Mouse (Mus musculus) hindbrain, embryonic 14.5 days (tissue): ENCODE results near the gene Haus3. TPM values are rescaled to one million over a fixed set of nuclear protein-coding genes. Genes with fewer than 3 reads are reported as not detected.

Experiments
- ATAC-seq: fragments of 200-750 bp; cut with Nextera tagmentation; 2 replicates; pipeline ENCODE4 v1.8.0; 2017; ENCODE audit warnings: moderate number of reproducible peaks, mild to moderate bottlenecking, moderate TSS enrichment, moderate library complexity; ENCODE audit not compliant: low FRiP score
- DNase-seq: peaks from one replicate; pipeline ENCODE4 v3.0.0-alpha.2; 2015; ENCODE audit warnings: low spot score
- H3K27ac ChIP-seq: fragments of 300-500 bp; sonication (generic); 2 replicates; pipeline ENCODE4 v1.5.1; 2014; ENCODE audit warnings: mild to moderate bottlenecking, moderate library complexity
- H3K27me3 ChIP-seq: fragments of 300-500 bp; sonication (generic); 2 replicates; pipeline ENCODE4 v1.6.1; 2014; ENCODE audit warnings: mild to moderate bottlenecking, low read length, mixed read lengths; ENCODE audit not compliant: control insufficient read depth, insufficient read depth
- H3K36me3 ChIP-seq: fragments of 300-500 bp; sonication (generic); replicated peaks from 2 replicates; pipeline ENCODE4 v1.6.1; 2014; ENCODE audit not compliant: control insufficient read depth, insufficient read depth
- H3K4me1 ChIP-seq: fragments of 300-500 bp; sonication (generic); replicated peaks from 2 replicates; pipeline ENCODE4 v1.6.1; 2014; ENCODE audit warnings: antibody characterized with exemption, low read length, mixed read lengths; ENCODE audit not compliant: control insufficient read depth, insufficient read depth
- H3K4me2 ChIP-seq: fragments of 300-500 bp; sonication (generic); replicated peaks from 2 replicates; pipeline ENCODE4 v1.6.1; 2014; ENCODE audit warnings: mild to moderate bottlenecking, moderate library complexity
- H3K4me3 ChIP-seq: fragments of 300-500 bp; sonication (generic); replicated peaks from 2 replicates; pipeline ENCODE4 v1.5.1; 2014; ENCODE audit warnings: mild to moderate bottlenecking, low read length
- H3K9ac ChIP-seq: fragments of 300-500 bp; sonication (generic); 2 replicates; pipeline ENCODE4 v1.6.1; 2014
- H3K9me3 ChIP-seq: fragments of 300-500 bp; sonication (generic); 2 replicates; pipeline ENCODE4 v1.6.1; 2016; ENCODE audit warnings: low read length; ENCODE audit not compliant: control insufficient read depth
- WGBS: fragments of 180-500 bp; shearing (Covaris S2); extraction: QIAGEN DNeasy Blood & Tissue Kit; methylation state at CpG from one replicate; pipeline ENCODE4 v1.1.7; 2014; 5-methylcytosine and 5-hydroxymethylcytosine counted together
- polyA plus RNA-seq: library from polyadenylated mRNA; unstranded; fragments of >200 nt; fragmentation: Nextera tagmentation; extraction: Ambion mirVana; gene quantifications from 2 replicates; pipeline ENCODE4 v1.2.1, GENCODE M21; 2014

The Haus3 gene
- polyA plus RNA-seq, 1 experiment from 2014 or later, result 12.1 TPM

GRCm38 (mm10) chr5:34167857-34168256, 1.5 kb downstream of the Haus3 start:
- Histone ChIP-seq H3K4me2 (no peak overlapping the region), H3K9ac (no peak overlapping the region)
- WGBS, result 80% methylated on average over 4 of the region's 4 CpGs

GRCm38 (mm10) chr5:34165793-34166192, 3.5 kb downstream of the Haus3 start:
- WGBS, result 86% methylated on average over 4 of the region's 4 CpGs

More at GRCm38 (mm10) chr5:34167857-34168256, 1.5 kb downstream of the Haus3 start:
- DNase-seq (no peak), ATAC-seq (no peak)
- Histone ChIP-seq H3K27me3 (no peaks in the 10 kb centered on the region), H3K27ac (no peak overlapping the region), H3K4me1 (peaks cover 19% of the 10 kb centered on the region; the same call in 1 of the 2 replicates), H3K4me3 (no peak overlapping the region), H3K9me3 (no peaks in the 10 kb centered on the region), H3K36me3 (peaks cover 5% of the 10 kb centered on the region)

GRCm38 (mm10) chr5:34148476-34148875, 20.9 kb downstream of the Haus3 start:
- Histone ChIP-seq H3K4me3 (no peak overlapping the region), H3K9ac (no peak overlapping the region), H3K4me1 (no peaks in the 10 kb centered on the region), H3K36me3 (peaks cover 1% of the 10 kb centered on the region; the same call in 1 of the 2 replicates), H3K27ac (no peak overlapping the region), H3K27me3 (no peaks in the 10 kb centered on the region), H3K4me2 (no peak overlapping the region), H3K9me3 (no peaks in the 10 kb centered on the region)
- no peak for DNase-seq
- ATAC-seq, result no peak

More at GRCm38 (mm10) chr5:34165793-34166192, 3.5 kb downstream of the Haus3 start:
- DNase-seq (no peak), ATAC-seq (no peak)
- peaks cover 19% of the 10 kb centered on the region; the same call in 1 of the 2 replicates for H3K4me1 ChIP-seq
- no peak overlapping the region for H3K4me2 ChIP-seq
- no peak overlapping the region for H3K27ac ChIP-seq
- peaks cover 7% of the 10 kb centered on the region for H3K36me3 ChIP-seq
- no peaks in the 10 kb centered on the region for H3K9me3 ChIP-seq
- no peaks in the 10 kb centered on the region for H3K27me3 ChIP-seq
- H3K9ac ChIP-seq, result no peak overlapping the region
- no peak overlapping the region for H3K4me3 ChIP-seq

GRCm38 (mm10) chr5:34147554-34147953, 21.8 kb downstream of the Haus3 start:
- no peak overlapping the region for H3K4me2 ChIP-seq

GRCm38 (mm10) chr5:34139751-34140150, 29.6 kb downstream of the Haus3 start:
- Histone ChIP-seq H3K27ac (no peak overlapping the region), H3K9ac (no peak overlapping the region), H3K4me3 (no peak overlapping the region), H3K9me3 (no peaks in the 10 kb centered on the region), H3K36me3 (no peaks in the 10 kb centered on the region), H3K4me1 (no peaks in the 10 kb centered on the region), H3K4me2 (no peak overlapping the region), H3K27me3 (no peaks in the 10 kb centered on the region)
- WGBS, result 11% methylated on average over 1 of the region's 1 CpGs
- ATAC-seq (no peak), DNase-seq (peak; percentile 35)

More at GRCm38 (mm10) chr5:34147554-34147953, 21.8 kb downstream of the Haus3 start:
- ATAC-seq, result no peak
- Histone ChIP-seq H3K4me1 (no peaks in the 10 kb centered on the region), H3K9me3 (no peaks in the 10 kb centered on the region), H3K27ac (no peak overlapping the region), H3K36me3 (no peaks in the 10 kb centered on the region), H3K27me3 (no peaks in the 10 kb centered on the region), H3K9ac (no peak overlapping the region), H3K4me3 (no peak overlapping the region)
- 93% methylated on average over 3 of the region's 3 CpGs for WGBS
- no peak for DNase-seq

GRCm38 (mm10) chr5:34132731-34133130, 36.6 kb downstream of the Haus3 start:
- 80% methylated on average over 2 of the region's 2 CpGs for WGBS
- Histone ChIP-seq H3K4me1 (no peaks in the 10 kb centered on the region), H3K36me3 (no peaks in the 10 kb centered on the region), H3K9ac (no peak overlapping the region), H3K27ac (no peak overlapping the region), H3K4me3 (no peak overlapping the region), H3K9me3 (no peaks in the 10 kb centered on the region), H3K27me3 (no peaks in the 10 kb centered on the region), H3K4me2 (no peak overlapping the region)
- DNase-seq (no peak), ATAC-seq (no peak)

GRCm38 (mm10) chr5:34124131-34124530, 45.2 kb downstream of the Haus3 start:
- Histone ChIP-seq H3K4me3 (no peak overlapping the region), H3K9ac (no peak overlapping the region), H3K9me3 (no peaks in the 10 kb centered on the region), H3K27me3 (no peaks in the 10 kb centered on the region), H3K36me3 (no peaks in the 10 kb centered on the region), H3K4me2 (no peak overlapping the region), H3K4me1 (no peaks in the 10 kb centered on the region), H3K27ac (no peak overlapping the region)
- DNase-seq (no peak), ATAC-seq (no peak)
- WGBS, result 39% methylated on average over 1 of the region's 1 CpGs

- Histone ChIP-seq H3K36me3 (no peaks in the 10 kb centered on the region), H3K9ac (no peak overlapping the region), H3K27ac (no peak overlapping the region), H3K4me3 (no peak overlapping the region), H3K4me1 (no peaks in the 10 kb centered on the region), H3K27me3 (no peaks in the 10 kb centered on the region), H3K9me3 (no peaks in the 10 kb centered on the region), H3K4me2 (no peak overlapping the region)
- 80% methylated on average over 3 of the region's 3 CpGs for WGBS
- DNase-seq (no peak), ATAC-seq (no peak)
Measured at GRCm38 (mm10) chr5:34119121-34119856, 50.0 kb downstream of the Haus3 start.

- Histone ChIP-seq H3K4me2 (no peak overlapping the region), H3K4me3 (no peak overlapping the region), H3K36me3 (no peaks in the 10 kb centered on the region), H3K4me1 (no peaks in the 10 kb centered on the region), H3K27me3 (no peaks in the 10 kb centered on the region), H3K9ac (no peak overlapping the region), H3K9me3 (no peaks in the 10 kb centered on the region), H3K27ac (no peak overlapping the region)
- WGBS, result 81% methylated on average over 1 of the region's 1 CpGs
- ATAC-seq (no peak), DNase-seq (no peak)
Measured at GRCm38 (mm10) chr5:34105681-34106080, 63.6 kb downstream of the Haus3 start.
